Mouse (Mus musculus): Measurements from ENCODE around the gene Art3. TPM values are rescaled to one million over a fixed set of nuclear protein-coding genes. Genes with fewer than 3 reads are reported as not detected.
"Not testable (repeated sequence)": the region's sequence is repeated elsewhere in the genome, so short reads cannot be mapped to it uniquely, and the experiment has no call there.

Gene Art3
- polyA plus RNA-seq, 1 experiment = not detected

DNA sequence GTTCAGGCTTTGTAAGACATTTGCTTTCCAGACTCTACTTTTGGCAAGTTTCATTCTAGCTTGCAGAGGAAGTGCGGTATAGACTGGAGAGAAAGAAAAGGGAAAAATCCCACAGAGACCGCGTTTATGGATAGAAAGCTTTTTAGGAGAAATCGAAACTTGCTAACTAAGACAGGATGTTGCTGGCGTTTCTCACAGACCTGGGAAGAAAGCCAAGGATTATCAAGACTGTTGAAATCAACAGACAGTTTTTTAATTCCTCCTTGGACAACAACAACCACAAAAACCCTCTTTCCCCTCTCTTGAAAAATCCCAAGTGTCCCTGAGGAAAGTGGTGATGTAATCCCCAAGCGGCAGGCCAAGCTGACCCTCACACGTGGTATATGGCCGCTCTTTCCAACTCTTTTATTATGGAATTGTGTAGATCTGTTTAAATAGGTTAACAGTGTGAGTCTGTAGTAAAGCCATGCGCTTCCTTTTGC, 773 bp downstream of the Art3 start:
- Histone ChIP-seq H3K27me3 (replicated peaks) (peaks cover 24% of the 10 kb centered on the region), H3K4me1 (peaks cover 7% of the 10 kb centered on the region), H3K9me3 (no peaks in the 10 kb centered on the region), H3K4me3 (replicated peaks) (no peak overlapping the region), H3K36me3 (replicated peaks; ENCODE audit: low read length) (no peaks in the 10 kb centered on the region)
- no peak for TF ChIP-seq FLI1 (IDR thresholded peaks at IDR 0.05; ENCODE audit: low read length)
- no peak for TF ChIP-seq GATA1 (IDR thresholded peaks at IDR 0.05; ENCODE audit: borderline replicate concordance, low read length)

DNA sequence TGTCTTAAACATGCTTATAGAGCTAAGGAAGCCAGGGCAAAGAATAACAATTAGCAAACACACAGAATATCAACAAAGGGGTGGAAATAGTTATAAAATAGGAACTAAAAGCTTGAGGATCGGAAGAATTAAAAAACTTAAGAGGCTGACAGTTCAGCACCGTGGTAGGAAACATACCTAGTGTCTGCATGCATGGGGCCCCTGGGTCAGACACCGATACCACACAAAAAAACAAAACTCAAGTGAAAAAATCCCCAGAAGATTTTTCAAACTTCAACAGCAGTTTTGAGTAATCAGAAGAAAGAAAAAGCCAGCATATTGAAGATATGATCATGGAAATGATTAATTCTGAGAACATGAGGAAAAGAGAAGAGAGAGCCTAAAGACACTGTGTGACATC, 5.1 kb downstream of the Art3 start:
- Histone ChIP-seq H3K9me3 (no peaks in the 10 kb centered on the region), H3K36me3 (replicated peaks; ENCODE audit: low read length) (no peaks in the 10 kb centered on the region), H3K27me3 (replicated peaks) (peaks cover 11% of the 10 kb centered on the region), H3K4me3 (replicated peaks) (no peak overlapping the region), H3K4me1 (peaks cover 6% of the 10 kb centered on the region; the same call in 1 of the 2 replicates)
- TF ChIP-seq GATA1 (IDR thresholded peaks at IDR 0.05; ENCODE audit: borderline replicate concordance, low read length) (no peak), FLI1 (IDR thresholded peaks at IDR 0.05; ENCODE audit: low read length) (no peak)

DNA sequence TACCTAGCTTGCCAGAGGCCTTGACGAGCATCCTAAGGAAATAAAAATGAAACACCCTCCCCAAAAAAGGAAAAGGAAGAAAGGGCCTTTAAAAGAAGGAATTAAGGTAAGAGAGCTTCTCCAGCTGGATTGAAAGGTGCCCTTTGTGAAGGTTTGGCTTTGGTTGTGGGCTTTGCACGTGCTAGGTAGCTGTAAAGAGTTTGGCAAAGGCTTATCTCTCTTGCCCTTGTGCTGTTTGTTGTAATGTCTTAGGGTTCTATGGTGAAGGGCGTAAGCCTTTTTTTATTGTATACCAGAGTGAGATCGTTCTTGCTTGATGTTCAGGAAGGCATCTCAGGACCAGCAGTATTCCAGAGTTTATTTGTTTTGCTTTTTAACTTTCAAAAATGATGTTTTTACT, 9.0 kb downstream of the Art3 start:
- Histone ChIP-seq H3K4me3 (replicated peaks) (no peak overlapping the region), H3K36me3 (replicated peaks; ENCODE audit: low read length) (no peaks in the 10 kb centered on the region), H3K4me1 (no peaks in the 10 kb centered on the region), H3K27me3 (replicated peaks) (peaks cover 20% of the 10 kb centered on the region), H3K9me3 (no peaks in the 10 kb centered on the region)
- TF ChIP-seq FLI1 (IDR thresholded peaks at IDR 0.05; ENCODE audit: low read length) = no peak
- TF ChIP-seq GATA1 (IDR thresholded peaks at IDR 0.05; ENCODE audit: borderline replicate concordance, low read length) = no peak

DNA sequence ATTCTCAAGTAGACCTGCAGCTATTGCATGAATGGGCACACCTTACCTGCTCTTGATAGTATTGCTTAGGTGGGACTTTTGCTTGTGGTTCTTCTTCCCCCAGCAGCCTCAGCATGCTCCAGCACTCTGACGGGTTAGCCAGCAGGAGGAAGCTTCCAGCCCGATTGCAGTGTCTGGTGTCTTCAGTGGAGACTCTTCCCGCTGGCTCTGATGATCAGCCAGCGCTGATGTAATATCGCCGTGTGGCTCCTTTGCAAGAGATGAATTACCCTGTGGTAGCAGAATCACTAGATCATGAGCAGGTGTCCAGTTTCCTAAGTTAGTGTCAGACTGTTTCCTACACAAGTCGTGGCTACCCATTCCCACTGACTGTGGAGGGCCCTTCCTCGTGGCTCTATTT, 13.4 kb downstream of the Art3 start:
- H3K9me3 ChIP-seq = no peaks in the 10 kb centered on the region
- H3K36me3 ChIP-seq (replicated peaks; ENCODE audit: low read length) = no peaks in the 10 kb centered on the region
- H3K4me1 ChIP-seq = peaks cover 28% of the 10 kb centered on the region
- no peak overlapping the region for H3K4me3 ChIP-seq (replicated peaks)
- H3K27me3 ChIP-seq (replicated peaks) = peaks cover 30% of the 10 kb centered on the region
- TF ChIP-seq GATA1 (IDR thresholded peaks at IDR 0.05; ENCODE audit: borderline replicate concordance, low read length) = no peak
- TF ChIP-seq FLI1 (IDR thresholded peaks at IDR 0.05; ENCODE audit: low read length) = no peak

DNA sequence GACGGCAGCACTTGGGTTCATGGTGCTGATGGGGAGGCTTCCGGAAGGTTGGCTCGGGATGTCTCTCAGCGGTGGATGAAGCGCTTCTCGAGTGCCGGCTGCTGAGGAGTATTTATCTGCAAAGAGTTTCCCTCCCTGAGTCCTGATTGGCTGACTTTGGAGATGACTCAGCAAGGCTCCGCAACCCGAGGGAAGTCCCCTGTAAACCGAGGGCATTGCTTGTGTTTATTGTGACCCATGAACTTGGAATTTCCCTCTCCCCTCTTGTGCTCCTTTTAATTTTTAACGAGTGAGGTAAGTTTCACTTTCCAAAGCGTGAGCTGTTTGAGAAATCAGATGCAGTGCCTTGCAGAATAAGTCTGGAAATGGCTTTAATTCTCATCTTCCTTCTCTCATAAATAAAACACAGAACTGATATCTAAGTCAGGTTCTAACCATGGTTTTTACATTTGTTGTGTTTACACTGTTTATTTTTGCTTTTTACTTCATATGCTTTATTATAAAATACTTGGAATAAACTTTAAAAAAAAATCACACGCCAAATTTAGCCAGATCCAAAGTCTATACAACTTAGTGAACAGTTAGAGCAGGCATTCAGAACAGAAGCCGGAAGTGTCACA, 17.3 kb downstream of the Art3 start, which contains the start of gene Cxcl10:
Gene Cxcl10, minus strand, starts transcription at position 96 of the 620 bp plus-strand sequence.
- TF ChIP-seq FLI1 (IDR thresholded peaks at IDR 0.05; ENCODE audit: low read length) (no peak), GATA1 (IDR thresholded peaks at IDR 0.05; ENCODE audit: borderline replicate concordance, low read length) (no peak)
- no peaks in the 10 kb centered on the region for H3K9me3 ChIP-seq
- no peaks in the 10 kb centered on the region for H3K36me3 ChIP-seq (replicated peaks; ENCODE audit: low read length)
- peaks cover 26% of the 10 kb centered on the region for H3K27me3 ChIP-seq (replicated peaks)
- peak within 1 kb of the TSS; percentile 85 for H3K4me3 ChIP-seq (replicated peaks)
- H3K4me1 ChIP-seq = peaks cover 39% of the 10 kb centered on the region

DNA sequence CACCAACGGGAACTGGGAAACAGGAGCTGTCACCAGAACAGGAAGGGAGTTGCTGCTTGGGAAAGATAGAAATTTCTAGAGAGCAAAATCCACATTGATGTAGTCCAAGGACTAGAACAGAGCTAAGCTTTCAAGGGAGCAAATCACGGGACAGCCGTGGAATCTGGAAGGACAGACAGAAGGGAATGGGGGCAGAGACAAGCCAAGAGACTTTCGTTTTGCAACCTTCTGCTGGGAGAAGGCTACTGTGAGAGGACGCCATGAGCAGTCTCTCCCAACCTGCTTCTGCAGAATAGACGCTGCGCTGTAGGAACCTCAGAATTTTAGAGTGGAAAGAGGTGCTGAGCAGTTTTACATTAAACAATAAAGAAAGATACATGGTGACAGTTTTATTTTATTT, 18.1 kb downstream of the Art3 start:
- H3K9me3 ChIP-seq = no peaks in the 10 kb centered on the region

DNA sequence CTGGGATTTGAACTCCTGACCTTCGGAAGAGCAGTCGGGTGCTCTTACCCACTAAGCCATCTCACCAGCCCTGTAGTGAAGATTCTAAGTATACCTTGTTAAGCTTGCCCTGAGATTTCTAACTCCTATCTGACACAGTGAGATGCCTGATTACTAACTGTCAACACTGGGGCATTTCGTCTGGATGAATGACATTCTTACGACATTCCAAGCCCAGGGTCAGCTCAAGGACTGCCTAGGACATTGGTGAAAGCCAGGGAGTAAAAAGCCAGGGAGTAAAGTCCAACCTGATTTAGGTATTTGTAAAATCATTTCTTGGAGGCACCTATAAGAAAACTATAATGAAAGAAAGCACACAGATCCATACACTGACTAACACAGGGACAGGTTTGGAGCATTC, 21.1 kb downstream of the Art3 start:
- Histone ChIP-seq H3K4me3 (replicated peaks) (peak overlapping the region; percentile 90), H3K4me1 (peaks cover 38% of the 10 kb centered on the region), H3K27me3 (replicated peaks) (peaks cover 21% of the 10 kb centered on the region)
- not testable (repeated sequence) for H3K36me3 ChIP-seq (replicated peaks; ENCODE audit: low read length); H3K9me3 ChIP-seq

More for the DNA sequence above, 18.1 kb downstream of the Art3 start:
- TF ChIP-seq GATA1 (IDR thresholded peaks at IDR 0.05; ENCODE audit: borderline replicate concordance, low read length) (no peak), FLI1 (IDR thresholded peaks at IDR 0.05; ENCODE audit: low read length) (no peak)
- Histone ChIP-seq H3K4me1 (peaks cover 44% of the 10 kb centered on the region), H3K36me3 (replicated peaks; ENCODE audit: low read length) (no peaks in the 10 kb centered on the region), H3K4me3 (replicated peaks) (no peak overlapping the region), H3K27me3 (replicated peaks) (peaks cover 20% of the 10 kb centered on the region)

DNA sequence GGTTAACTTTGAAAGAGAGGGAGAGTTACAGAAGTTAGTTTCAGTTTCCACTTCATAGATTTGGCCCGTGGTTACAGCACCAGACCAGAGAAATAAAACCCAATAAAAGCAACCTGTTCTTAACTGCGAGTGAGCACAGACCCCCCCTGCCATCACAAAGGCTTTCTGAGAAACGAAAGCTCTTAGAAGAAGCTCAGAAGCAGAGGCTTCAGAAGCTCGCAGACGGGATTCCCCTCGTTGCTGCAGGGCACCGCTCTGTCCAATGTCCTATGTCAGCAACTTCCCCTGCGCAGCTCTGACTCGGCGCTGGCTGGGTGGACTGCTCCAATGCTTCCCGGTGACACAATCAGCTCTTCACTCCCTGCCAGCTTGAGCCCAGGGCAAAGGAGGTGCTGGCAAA, 21.9 kb downstream of the Art3 start:
- Histone ChIP-seq H3K4me1 (peaks cover 34% of the 10 kb centered on the region), H3K36me3 (replicated peaks; ENCODE audit: low read length) (no peaks in the 10 kb centered on the region), H3K27me3 (replicated peaks) (peaks cover 18% of the 10 kb centered on the region), H3K9me3 (no peaks in the 10 kb centered on the region), H3K4me3 (replicated peaks) (peak overlapping the region; percentile 90)
- TF ChIP-seq FLI1 (IDR thresholded peaks at IDR 0.05; ENCODE audit: low read length) (no peak), GATA1 (IDR thresholded peaks at IDR 0.05; ENCODE audit: borderline replicate concordance, low read length) (no peak)

DNA sequence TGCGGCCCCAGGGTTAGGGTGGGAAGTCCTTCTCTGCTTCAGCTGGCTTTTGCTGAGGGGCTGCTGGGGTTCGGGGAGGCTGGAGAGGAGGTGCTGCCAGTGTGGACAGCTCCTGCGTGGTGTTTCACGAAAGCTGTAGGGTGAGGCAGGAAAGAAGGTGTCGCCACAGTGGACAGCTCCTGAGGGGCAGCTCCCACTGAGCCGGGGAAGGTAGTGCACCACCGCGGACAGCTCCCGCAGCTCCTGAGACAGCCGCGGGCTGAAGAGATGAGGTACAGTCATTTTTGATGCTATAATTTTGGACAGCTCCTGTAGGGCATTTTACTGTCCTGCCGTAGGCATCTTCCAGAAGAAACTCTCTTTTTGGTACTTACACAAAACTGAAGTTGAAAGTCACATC, 26.4 kb downstream of the Art3 start:
- TF ChIP-seq FLI1 (IDR thresholded peaks at IDR 0.05; ENCODE audit: low read length) (no peak), GATA1 (IDR thresholded peaks at IDR 0.05; ENCODE audit: borderline replicate concordance, low read length) (no peak)
- Histone ChIP-seq H3K4me1 (peaks cover 18% of the 10 kb centered on the region), H3K36me3 (replicated peaks; ENCODE audit: low read length) (no peaks in the 10 kb centered on the region), H3K9me3 (no peaks in the 10 kb centered on the region), H3K4me3 (replicated peaks) (no peak overlapping the region), H3K27me3 (replicated peaks) (peaks cover 32% of the 10 kb centered on the region)

DNA sequence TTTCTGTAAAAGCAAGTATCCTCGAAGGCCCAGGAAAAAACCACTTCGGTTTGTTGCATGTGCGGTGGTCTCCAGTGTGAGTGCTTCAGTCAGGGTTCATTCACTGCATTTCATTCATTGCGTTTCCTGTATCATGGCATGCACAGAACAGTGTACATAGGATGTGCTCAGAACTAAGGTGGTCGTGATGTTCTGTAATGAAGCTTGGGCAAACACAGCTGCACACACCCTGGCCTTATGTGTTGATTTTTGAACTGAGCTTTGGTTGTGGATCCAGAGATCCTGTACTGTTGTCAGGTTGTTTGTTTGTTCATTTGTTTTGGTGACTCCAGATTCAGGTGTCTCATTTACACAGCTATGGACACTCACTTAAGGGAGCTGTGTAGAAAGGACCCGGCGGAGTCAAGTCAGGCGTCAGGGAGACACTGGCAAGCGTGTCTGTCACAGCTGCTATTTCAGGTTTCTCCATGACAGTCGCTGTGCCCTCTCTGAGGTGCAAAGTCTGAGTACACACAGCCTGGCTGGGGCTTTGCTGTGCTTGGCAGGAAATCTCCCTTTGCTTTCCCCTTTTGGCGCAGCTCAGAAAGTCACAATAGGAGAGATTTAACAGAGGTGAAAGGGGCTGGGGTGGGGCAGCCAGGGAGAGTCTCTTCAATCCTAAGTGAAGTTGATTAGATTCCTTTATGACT, 27.3 kb downstream of the Art3 start:
- TF ChIP-seq FLI1 (IDR thresholded peaks at IDR 0.05; ENCODE audit: low read length) (no peak), GATA1 (IDR thresholded peaks at IDR 0.05; ENCODE audit: borderline replicate concordance, low read length) (no peak)
- Histone ChIP-seq H3K36me3 (replicated peaks; ENCODE audit: low read length) (no peaks in the 10 kb centered on the region), H3K27me3 (replicated peaks) (peaks cover 33% of the 10 kb centered on the region), H3K9me3 (no peaks in the 10 kb centered on the region), H3K4me3 (replicated peaks) (no peak overlapping the region), H3K4me1 (peaks cover 16% of the 10 kb centered on the region)
